Mouse (Mus musculus): ENCODE data around the gene Smyd1.

DNA sequence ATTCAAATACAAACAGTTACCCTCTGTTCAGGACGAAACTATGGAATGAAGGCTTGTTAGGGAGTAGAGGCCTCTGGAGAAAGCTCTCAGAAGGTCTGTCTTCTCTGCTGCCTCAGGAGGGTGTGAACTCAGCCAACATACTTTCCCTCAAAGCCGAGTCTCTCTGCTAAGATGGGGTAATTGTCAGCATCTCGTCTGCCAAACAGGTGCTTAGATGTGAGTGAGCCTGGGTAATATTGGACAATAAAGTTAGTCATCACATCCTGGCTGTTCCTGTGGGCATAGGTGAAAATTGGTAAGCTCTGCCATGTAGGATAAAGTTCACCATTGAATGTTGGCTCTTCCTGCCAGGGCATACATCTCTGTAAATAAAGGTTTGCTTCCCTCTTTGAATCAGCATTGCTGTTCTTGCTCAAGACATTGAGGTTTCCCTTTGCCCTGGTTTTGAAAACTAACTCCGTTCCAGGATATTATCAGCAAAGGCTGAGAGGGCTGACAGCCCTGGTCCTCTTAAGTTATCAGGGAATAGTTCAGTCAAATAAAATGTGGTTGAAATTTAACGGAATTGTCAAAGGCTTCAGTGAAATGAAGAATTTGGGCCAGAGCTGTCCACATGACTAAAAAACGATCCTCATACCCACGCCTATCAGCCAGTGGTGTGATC lies 137.0 kb downstream of the Smyd1 start:
- no peak for TF ChIP-seq GATA1 (IDR thresholded peaks at IDR 0.05; ENCODE audit: low read length)
- no peak for TF ChIP-seq TAL1 (IDR thresholded peaks at IDR 0.05; ENCODE audit: low read length)
